Mouse (Mus musculus) right cerebral cortex, adult 18-20 months (tissue): ENCODE results near the gene Thap4.
A peak's percentile ranks its signal among the peaks of the same experiment; 100 is the strongest.
"Not testable (repeated sequence)": the region's sequence is repeated elsewhere in the genome, so short reads cannot be mapped to it uniquely, and the experiment has no call there.

Experiments
- DNase-seq: peaks from one replicate; pipeline ENCODE4 v3.0.0; 2022; ENCODE audit warnings: mixed read lengths

Gene Thap4

GRCm38 (mm10) chr1:93689901-93690496 lies 64.7 kb downstream of the Thap4 start:
- no peak for DNase-seq

DNA sequence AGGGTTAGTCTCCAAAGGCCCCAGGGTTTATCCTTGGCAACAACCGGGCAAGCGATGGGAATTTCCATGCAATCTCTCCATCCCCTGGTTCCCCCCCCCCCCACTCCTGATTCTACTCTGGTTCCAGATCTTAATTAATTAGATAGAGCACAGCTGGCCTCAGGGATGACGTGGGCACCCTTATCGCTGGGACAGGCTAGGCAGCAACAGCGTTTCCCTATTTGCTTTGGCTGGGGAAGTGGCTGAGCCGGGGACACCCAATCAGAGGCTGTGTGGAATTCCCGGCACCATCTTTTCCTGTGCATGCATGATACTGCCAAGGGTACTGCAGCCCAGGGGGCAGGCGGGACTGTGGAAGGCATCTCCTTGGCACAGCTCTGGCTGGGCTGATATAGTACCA lies 66.5 kb downstream of the Thap4 start:
- no peak for DNase-seq

- no peak for DNase-seq
Observed at GRCm38 (mm10) chr1:93686961-93687320, 67.7 kb downstream of the Thap4 start.

DNA sequence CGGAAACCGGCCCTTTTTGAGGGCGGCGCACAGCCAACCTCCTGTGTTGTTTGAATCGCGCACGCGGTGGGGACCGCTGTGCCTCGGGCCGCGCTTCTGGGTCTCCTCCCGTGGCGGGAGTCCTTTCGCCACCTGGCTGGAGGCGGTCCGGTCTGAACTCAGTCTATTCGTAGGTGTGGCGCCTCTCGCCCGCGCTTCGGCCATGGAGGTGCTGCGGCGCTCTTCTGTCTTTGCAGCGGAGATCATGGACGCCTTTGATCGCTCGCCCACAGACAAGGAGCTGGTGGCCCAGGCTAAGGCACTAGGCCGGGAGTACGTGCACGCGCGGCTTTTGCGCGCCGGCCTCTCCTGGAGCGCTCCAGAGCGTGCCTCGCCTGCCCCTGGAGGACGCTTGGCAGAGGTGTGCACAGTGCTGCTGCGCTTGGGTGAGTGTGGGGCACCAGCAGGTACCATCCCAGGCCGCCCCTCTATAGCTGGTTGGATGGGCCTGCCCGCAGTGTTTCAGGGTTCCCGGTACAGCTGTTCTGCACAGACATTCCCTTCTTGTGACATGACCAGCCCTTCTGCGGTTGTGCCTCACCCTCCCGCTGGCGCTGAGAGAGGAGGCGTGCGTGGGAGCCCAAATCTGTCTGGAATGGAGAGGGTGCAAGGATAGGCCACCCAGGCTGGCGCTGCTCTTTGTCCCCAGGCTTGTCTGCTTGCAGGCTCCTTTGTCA lies 68.3 kb downstream of the Thap4 start:
- DNase-seq = peak; percentile 74

DNA sequence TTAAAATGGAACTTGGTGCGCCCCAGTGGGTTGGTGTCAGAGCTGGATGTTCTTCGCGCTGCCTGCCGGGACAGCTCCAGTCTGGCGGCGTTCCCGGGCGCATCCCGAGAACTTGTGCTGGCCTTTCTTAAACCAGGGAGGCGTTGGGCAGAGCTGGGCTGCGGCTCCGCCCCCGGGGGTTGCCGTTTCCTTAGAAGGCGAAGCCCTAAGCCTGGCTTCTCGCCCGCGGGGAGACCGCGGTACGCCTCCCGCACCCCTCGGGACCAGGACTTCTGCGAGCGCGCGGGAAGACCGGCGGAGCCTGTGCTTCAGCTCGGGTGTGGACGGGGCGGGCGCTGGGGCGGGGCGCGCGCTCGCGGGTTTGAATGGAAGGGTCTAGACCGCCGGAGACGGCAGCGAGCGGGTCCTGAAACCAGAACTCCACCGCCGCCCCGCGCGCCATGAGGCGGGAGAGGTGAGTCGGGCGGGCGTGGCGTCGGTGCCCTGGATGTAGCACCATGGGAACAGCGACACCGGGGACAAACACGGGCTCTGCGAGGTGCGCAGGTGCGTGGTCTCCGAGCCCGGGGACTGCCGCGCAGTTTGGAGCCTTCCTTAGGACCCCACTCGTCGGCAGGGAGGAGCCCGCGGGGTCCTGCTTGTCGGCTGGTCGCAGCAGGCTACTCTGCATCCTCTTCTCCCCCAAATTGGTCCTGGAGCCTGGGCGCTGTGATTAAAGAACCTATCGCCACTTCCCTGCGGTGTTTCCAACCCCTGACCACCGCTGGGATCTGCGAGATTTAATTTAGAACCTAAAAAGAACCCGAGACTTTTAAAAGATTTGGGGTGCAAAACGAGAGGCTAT lies 69.0 kb downstream of the Thap4 start, which contains the start of gene Bok:
TSS of gene Bok (plus strand) at position 260 of the 844 bp plus-strand sequence.
- peak; percentile 71 for DNase-seq

GRCm38 (mm10) chr1:93679889-93680568 lies 74.6 kb downstream of the Thap4 start:
- DNase-seq = no peak

DNA sequence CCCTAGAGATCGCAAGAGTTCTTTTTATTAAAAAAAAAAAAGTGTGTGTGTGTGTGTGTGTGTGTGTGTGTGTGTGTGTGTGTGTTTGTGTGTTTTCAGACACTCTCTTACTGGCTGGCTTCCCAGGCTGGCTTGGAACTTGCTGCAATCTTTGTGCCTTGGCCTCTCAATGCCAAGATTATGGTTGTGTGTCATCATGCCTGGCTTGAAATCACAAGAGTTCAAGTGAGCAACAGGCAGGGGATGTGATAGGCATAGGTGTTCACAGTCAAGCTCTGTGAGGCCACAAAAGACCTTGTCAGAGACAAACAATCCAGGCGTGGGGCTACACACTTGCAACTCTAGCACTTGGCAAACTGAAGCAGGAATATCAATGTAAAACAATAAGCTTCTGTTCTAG lies 76.3 kb downstream of the Thap4 start:
- DNase-seq = no peak

DNA sequence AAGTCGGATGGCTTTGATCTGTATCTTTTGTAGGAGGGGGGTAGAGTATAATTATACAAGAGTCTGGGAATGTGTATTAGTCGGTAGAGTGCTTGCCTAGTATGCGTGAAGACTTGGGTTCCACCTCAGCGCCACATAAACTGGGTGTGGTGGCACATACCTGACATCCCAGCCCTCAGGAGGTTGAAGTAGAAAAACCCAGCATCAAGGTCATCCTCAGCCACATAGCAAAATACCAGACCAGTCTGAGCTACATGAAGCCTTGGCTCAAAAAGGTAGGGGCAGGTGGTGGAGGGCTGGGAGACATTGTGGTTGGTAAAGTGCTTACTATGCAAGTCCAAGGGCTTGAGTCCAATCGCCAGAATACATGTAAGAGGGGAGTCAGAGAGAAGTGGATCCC lies 82.0 kb downstream of the Thap4 start:
- no peak for DNase-seq

- DNase-seq = no peak
Observed at GRCm38 (mm10) chr1:93669941-93670340, 84.7 kb downstream of the Thap4 start.

DNA sequence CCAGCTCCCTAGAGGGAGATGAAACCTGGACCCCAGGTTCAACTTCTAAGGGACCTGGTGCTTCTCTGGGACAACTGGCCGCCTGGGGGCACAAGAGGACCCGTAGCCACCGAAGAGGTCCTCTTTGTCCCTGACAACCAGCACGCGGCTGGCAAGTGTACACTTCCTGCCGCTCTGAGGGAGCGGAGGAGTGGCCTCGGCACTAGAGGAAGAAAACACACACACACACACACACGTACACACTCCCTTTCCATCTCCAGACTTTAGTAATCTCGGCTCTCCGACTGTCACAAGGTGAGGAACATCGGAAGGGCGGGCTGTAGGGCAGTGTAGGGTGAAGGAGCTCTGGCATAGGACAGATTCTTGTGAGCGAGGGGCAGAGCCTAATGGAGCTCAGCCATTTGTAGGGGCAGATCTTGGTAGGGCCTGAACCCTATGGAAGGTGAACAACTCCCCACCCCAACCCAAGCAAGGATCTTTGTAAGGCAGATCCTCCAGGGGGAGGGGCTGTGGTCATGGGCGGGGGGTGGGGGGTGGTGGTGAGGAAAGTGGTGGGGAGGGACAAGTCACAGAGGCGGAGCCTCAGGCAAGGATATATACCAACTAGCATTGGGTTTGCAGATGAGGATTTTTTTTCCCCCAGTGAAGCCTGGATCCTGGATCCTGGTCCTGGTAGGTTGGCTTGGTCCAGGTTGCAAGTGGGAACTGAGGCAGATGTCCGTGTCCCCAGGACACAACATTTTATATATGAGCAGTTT lies 85.7 kb downstream of the Thap4 start:
- peak; percentile 49 for DNase-seq

GRCm38 (mm10) chr1:93667760-93668400 lies 86.8 kb downstream of the Thap4 start:
- DNase-seq = no peak

GRCm38 (mm10) chr1:93658559-93658958 lies 96.1 kb downstream of the Thap4 start, which contains the start of gene Stk25:
Gene Stk25, minus strand, starts transcription at chr1:93658659.
- DNase-seq = not testable (repeated sequence)

GRCm38 (mm10) chr1:93657025-93657360 lies 97.7 kb downstream of the Thap4 start:
- no peak for DNase-seq

- DNase-seq = no peak
Observed at GRCm38 (mm10) chr1:93656325-93657024, 98.2 kb downstream of the Thap4 start.

DNA sequence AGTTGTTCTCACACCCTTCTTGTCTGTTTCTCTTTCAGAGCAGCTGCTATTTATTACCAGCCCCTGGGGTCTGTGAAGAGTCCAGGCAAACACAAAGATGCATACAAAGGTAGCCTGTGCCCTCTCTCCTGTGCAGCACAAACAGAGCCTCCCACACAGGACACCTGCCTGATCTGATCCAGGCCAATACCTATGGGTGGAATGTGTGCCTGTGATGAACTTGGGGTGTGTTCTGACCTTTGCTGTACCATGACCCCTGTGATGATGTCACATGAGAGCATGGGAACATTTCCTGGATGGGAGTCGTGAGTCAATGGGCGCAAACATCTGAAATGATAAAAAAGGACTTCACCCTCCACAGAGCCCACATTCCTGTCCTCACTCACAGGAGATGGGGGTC lies 99.9 kb downstream of the Thap4 start:
- DNase-seq = no peak

DNA sequence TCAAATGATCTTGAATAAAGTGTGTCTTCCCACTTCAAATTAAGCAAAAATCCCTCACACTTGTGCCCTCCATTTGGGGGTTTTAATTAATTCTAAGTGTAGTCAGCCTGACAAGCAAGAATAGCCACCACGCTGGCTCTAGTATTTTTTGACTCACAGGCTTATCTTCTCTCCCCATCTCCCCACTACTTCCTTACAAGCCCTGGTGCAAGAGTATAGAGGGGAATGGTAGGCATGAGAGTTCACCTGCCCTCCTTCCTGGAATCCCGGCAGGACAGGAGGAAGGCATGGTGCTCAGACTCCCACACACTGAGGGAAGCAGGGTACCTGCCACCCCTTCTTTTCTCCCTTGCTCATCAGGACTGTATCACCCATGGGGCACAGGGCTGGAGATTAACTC lies 100.4 kb downstream of the Thap4 start:
- no peak for DNase-seq
